Mouse (Mus musculus) embryonic fibroblast, embryonic 13.5 days (primary cell): ENCODE data around the gene Agpat1.

Experiments used
- CTCF ChIP-seq: IDR thresholded peaks from 2 replicates; pipeline ENCODE4 v1.5.1; 2011; ENCODE audit warnings: mild to moderate bottlenecking, control low read depth, low read length, moderate library complexity, borderline replicate concordance; ENCODE audit not compliant: insufficient read depth
- POLR2A ChIP-seq: IDR thresholded peaks from 2 replicates; pipeline ENCODE4 v1.6.1; 2011; ENCODE audit warnings: low read depth, mild to moderate bottlenecking, control low read depth, low read length, moderate library complexity

DNA sequence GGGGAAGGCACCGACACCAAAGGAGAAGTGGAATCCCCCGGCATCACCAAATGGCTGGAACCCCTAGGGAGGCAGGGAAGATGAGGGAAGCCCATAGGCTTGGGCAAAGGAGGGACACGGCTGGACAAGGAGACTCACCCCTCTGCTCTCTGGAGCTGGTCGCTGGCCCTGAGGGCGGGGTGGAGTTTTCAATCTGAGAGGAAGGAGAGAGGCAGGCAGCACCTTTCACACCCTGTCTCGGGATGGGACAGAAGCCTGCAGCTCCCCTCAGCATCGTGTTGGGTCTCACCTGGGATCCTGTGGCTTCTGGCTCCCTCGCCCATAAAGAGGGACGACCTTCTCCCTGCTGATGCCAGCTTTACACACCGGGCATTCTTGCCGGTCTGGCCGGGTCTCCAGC lies 2.3 kb upstream of the Agpat1 start:
- TF ChIP-seq POLR2A (no peak), CTCF (no peak)
